Mouse (Mus musculus) liver, embryonic 14.5 days (tissue): ENCODE results near the gene Gm34302. TPM values are rescaled to one million over a fixed set of nuclear protein-coding genes. Genes with fewer than 3 reads are reported as not detected.

Experiments used
- ATAC-seq: fragments of 200-750 bp; cut with Nextera tagmentation; 2 replicates; pipeline ENCODE4 v1.8.0; 2017; ENCODE audit warnings: moderate number of reproducible peaks, mild to moderate bottlenecking, moderate library complexity; ENCODE audit not compliant: insufficient read depth
- DNase-seq, 3 experiments: peaks; one replicate each; pipeline ENCODE4 v3.0.0-alpha.2; 2012 to 2013; ENCODE audit warnings: low read depth in 3 of 3, low spot score in 3 of 3
- H3K27ac ChIP-seq: fragments of 300-500 bp; sonication (generic); 2 replicates; pipeline ENCODE4 v1.5.1; 2014; ENCODE audit warnings: moderate library complexity, mild to moderate bottlenecking, control low read depth, inconsistent platforms
- H3K27me3 ChIP-seq: fragments of 300-500 bp; sonication (generic); 2 replicates; pipeline ENCODE4 v1.6.1; 2014; ENCODE audit warnings: mild to moderate bottlenecking, low read length, moderate library complexity; ENCODE audit not compliant: control insufficient read depth, insufficient read depth
- H3K36me3 ChIP-seq: fragments of 300-500 bp; sonication (generic); replicated peaks from 2 replicates; pipeline ENCODE4 v1.6.1; 2014; ENCODE audit warnings: low read depth; ENCODE audit not compliant: control insufficient read depth, insufficient read depth
- H3K4me1 ChIP-seq, 2 experiments: fragments of 200-500 bp in 1 of 2; fragments of 300-500 bp in 1 of 2; sonication (generic) in 1 of 2; replicated peaks; 2 replicates each; pipeline ENCODE4 v1.6.1; 2012 to 2014; ENCODE audit warnings: antibody characterized with exemption in 1 of 2, inconsistent platforms in 1 of 2, low read length in 1 of 2; ENCODE audit not compliant: control insufficient read depth in 2 of 2, insufficient read depth in 2 of 2
- H3K4me2 ChIP-seq: fragments of 300-500 bp; sonication (generic); 2 replicates; pipeline ENCODE4 v1.6.1; 2014; ENCODE audit warnings: low read depth, mild to moderate bottlenecking, control low read depth, moderate library complexity
- H3K4me3 ChIP-seq, 2 experiments: fragments of 200-500 bp in 1 of 2; fragments of 300-500 bp in 1 of 2; sonication (generic) in 1 of 2; 2 replicates each; pipeline ENCODE4 v1.5.1; 2012 to 2014; ENCODE audit warnings: low read depth in 2 of 2, low read length in 2 of 2, mild to moderate bottlenecking in 2 of 2, control low read depth in 1 of 2, inconsistent platforms in 1 of 2, moderate library complexity in 1 of 2; ENCODE audit not compliant: insufficient read depth in 1 of 2
- H3K9ac ChIP-seq: fragments of 300-500 bp; sonication (generic); replicated peaks from 2 replicates; pipeline ENCODE4 v1.6.1; 2014; ENCODE audit warnings: mild to moderate bottlenecking, control low read depth, moderate library complexity
- H3K9me3 ChIP-seq: fragments of 300-500 bp; sonication (generic); 2 replicates; pipeline ENCODE4 v1.6.1; 2016; ENCODE audit warnings: low read length, mixed read lengths; ENCODE audit not compliant: control insufficient read depth
- CTCF ChIP-seq: IDR thresholded peaks from 2 replicates; pipeline ENCODE4 v1.5.1; 2016; ENCODE audit warnings: antibody characterized with exemption, low read depth, control low read depth
- EP300 ChIP-seq: IDR thresholded peaks from 2 replicates; pipeline ENCODE4 v1.6.1; 2016; ENCODE audit warnings: antibody characterized with exemption, low read depth
- WGBS: fragments of 180-500 bp; shearing (Covaris S2); extraction: QIAGEN DNeasy Blood & Tissue Kit; methylation state at CpG from one replicate; pipeline ENCODE4 v1.1.7; 2014; ENCODE audit not compliant: insufficient replicate concordance; 5-methylcytosine and 5-hydroxymethylcytosine counted together
- polyA plus RNA-seq, 2 experiments: library from polyadenylated mRNA; depleted of rRNA in 1 of 2; stranded (reverse) in 1 of 2; unstranded in 1 of 2; fragments of >200 nt; fragmentation: Nextera tagmentation in 1 of 2; extraction: Ambion mirVana in 1 of 2; gene quantifications; 2 replicates each; pipeline versions ENCODE4 v1.2.1 to v1.2.3; 2012 to 2014

Gm34302 gene
- polyA plus RNA-seq, 2 experiments, result not detected

GRCm38 (mm10) chr3:63509484-63509883 lies 25.8 kb upstream of the Gm34302 start:
- H3K9ac ChIP-seq, result no peak overlapping the region
- no peaks in the 10 kb centered on the region for H3K27me3 ChIP-seq
- no peaks in the 10 kb centered on the region for H3K9me3 ChIP-seq
- WGBS, result 48% methylated on average over 2 of the region's 2 CpGs
- DNase-seq (no peak), ATAC-seq (no peak)
- no peak overlapping the region for H3K4me2 ChIP-seq
- H3K27ac ChIP-seq, result no peak overlapping the region
- H3K36me3 ChIP-seq, result no peaks in the 10 kb centered on the region
- TF ChIP-seq EP300 (no peak), CTCF (no peak)
- H3K4me3 ChIP-seq, result no peak overlapping the region
- no peaks in the 10 kb centered on the region for H3K4me1 ChIP-seq

GRCm38 (mm10) chr3:63508924-63509323 lies 25.2 kb upstream of the Gm34302 start:
- WGBS, result 60% methylated on average over 5 of the region's 5 CpGs
- TF ChIP-seq CTCF, result no peak
- TF ChIP-seq EP300, result no peak
- Histone ChIP-seq H3K9ac (no peak overlapping the region), H3K4me1 (no peaks in the 10 kb centered on the region), H3K27ac (no peak overlapping the region), H3K36me3 (no peaks in the 10 kb centered on the region), H3K27me3 (no peaks in the 10 kb centered on the region), H3K4me3 (no peak overlapping the region), H3K9me3 (no peaks in the 10 kb centered on the region), H3K4me2 (no peak overlapping the region)
- no peak for DNase-seq
- ATAC-seq, result no peak

- Histone ChIP-seq H3K27me3 (no peaks in the 10 kb centered on the region), H3K4me1 (no peaks in the 10 kb centered on the region), H3K36me3 (no peaks in the 10 kb centered on the region), H3K9me3 (no peaks in the 10 kb centered on the region), H3K9ac (no peak overlapping the region), H3K4me2 (no peak overlapping the region), H3K4me3 (no peak overlapping the region), H3K27ac (no peak overlapping the region)
- no peak for ATAC-seq
- TF ChIP-seq EP300, result no peak
- TF ChIP-seq CTCF, result no peak
- WGBS, result 70% methylated on average over 5 of the region's 5 CpGs
- no peak for DNase-seq
Measured at GRCm38 (mm10) chr3:63504433-63504832, 20.8 kb upstream of the Gm34302 start.

DNA sequence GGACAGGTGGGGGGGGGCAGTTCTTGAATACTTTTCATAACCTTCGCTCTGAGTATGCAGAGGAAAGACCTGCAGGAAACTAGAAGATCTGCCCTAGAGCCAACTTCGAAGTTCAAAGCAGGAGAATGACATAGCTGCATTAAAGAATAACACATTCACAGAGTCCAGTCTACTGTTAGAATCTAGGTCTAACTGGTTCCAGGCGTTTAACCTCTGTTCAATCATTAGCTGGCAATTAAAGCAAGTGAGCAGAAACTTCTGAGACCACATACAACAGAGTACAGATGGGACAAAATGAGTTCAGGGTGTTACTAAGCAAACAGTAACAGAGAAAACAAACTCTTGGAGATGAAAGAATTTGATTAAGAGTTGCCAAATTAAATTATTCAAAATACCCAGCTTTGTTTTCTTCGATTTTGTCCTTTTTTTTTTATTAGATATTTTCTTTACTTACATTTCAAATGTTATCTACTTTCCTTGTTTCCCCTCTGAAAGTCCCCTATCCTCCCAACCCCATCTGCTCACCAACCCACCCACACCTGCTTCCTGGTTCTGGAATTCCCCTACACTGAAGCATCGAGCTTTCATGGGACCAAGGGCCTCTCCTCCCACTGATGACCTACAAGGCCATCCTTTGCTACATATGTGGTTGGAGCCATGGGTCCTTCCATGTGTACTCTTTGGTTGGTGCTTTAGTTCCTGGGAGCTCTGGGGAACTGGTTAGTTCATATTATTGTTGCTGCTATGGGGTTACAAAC lies 11.1 kb upstream of the Gm34302 start:
- DNase-seq (no peak), ATAC-seq (no peak)
- no peaks in the 10 kb centered on the region for H3K36me3 ChIP-seq
- TF ChIP-seq EP300 (no peak), CTCF (no peak)
- no peaks in the 10 kb centered on the region for H3K9me3 ChIP-seq
- no peak overlapping the region for H3K4me2 ChIP-seq
- no peaks in the 10 kb centered on the region for H3K4me1 ChIP-seq
- no peak overlapping the region for H3K27ac ChIP-seq
- H3K9ac ChIP-seq, result no peak overlapping the region
- H3K27me3 ChIP-seq, result no peaks in the 10 kb centered on the region
- WGBS, result 49% methylated on average over 5 of the region's 5 CpGs
- no peak overlapping the region for H3K4me3 ChIP-seq

GRCm38 (mm10) chr3:63493563-63493962 lies 9.9 kb upstream of the Gm34302 start:
- DNase-seq (no peak), ATAC-seq (no peak)
- no peak for TF ChIP-seq CTCF
- TF ChIP-seq EP300, result no peak
- H3K4me2 ChIP-seq, result no peak overlapping the region
- H3K9ac ChIP-seq, result no peak overlapping the region
- H3K36me3 ChIP-seq, result no peaks in the 10 kb centered on the region
- no peak overlapping the region for H3K27ac ChIP-seq
- no peak overlapping the region for H3K4me3 ChIP-seq
- no peaks in the 10 kb centered on the region for H3K9me3 ChIP-seq
- no peaks in the 10 kb centered on the region for H3K4me1 ChIP-seq
- H3K27me3 ChIP-seq, result no peaks in the 10 kb centered on the region
- WGBS, result 62% methylated on average over 4 of the region's 4 CpGs
